Mouse (Mus musculus) bone marrow, adult 2 months (tissue): ENCODE data around the gene Tprn.

Source experiments
- CTCF ChIP-seq: fragments of 200-500 bp; IDR thresholded peaks from 2 replicates; pipeline ENCODE4 v1.5.1; 2011; ENCODE audit warnings: low read length, control low read depth; ENCODE audit not compliant: control insufficient read depth, insufficient read depth
- POLR2A ChIP-seq: fragments of 200-500 bp; IDR thresholded peaks from 2 replicates; pipeline ENCODE4 v1.6.1; 2011; ENCODE audit warnings: low read depth, mild to moderate bottlenecking, control low read depth, low read length, borderline replicate concordance; ENCODE audit not compliant: control insufficient read depth

DNA sequence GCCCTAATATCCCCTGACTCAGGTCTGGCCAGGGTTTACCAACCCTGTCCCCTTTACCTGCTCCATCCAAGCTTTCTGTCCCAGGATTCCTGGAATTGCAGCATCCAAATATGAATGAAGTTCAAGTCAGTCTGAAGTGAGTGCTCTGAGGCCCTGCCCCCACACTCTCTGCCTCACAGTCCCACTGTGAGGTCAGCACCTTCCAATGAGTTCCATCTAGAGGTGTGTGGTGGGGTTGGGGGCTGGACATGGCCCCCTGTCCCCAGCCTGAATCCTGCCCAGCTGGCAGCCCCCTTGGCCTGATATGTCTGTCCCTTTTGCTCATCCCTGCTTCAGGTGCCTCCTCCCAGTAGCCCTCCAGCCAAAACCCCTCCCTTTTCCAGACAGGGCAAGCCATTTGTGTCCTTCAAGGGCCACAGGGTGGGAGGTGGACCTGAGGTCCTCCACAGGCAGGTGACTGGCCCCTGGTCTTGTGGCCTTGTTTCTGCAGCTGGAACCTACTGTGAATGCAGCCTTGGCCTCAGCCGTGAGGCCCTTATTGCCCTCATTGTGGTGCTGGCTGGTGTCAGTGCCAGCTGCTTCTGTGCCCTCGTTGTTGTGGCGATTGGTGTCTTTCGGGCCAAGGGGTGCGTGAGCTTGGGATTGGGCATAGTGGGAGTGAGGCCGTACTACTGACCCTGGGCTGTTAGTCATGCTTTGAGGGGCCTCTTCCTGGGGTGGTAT is 25.7 kb downstream of the Tprn start, which contains the start of gene Tmem210:
- TF ChIP-seq CTCF (no peak), POLR2A (no peak)
